Mouse (Mus musculus): ENCODE measurements around the gene 1110017D15Rik. TPM values are rescaled to one million over a fixed set of nuclear protein-coding genes. Genes with fewer than 3 reads are reported as not detected.

1110017D15Rik gene
- polyA plus RNA-seq, 1 experiment, result 0.15 TPM

DNA sequence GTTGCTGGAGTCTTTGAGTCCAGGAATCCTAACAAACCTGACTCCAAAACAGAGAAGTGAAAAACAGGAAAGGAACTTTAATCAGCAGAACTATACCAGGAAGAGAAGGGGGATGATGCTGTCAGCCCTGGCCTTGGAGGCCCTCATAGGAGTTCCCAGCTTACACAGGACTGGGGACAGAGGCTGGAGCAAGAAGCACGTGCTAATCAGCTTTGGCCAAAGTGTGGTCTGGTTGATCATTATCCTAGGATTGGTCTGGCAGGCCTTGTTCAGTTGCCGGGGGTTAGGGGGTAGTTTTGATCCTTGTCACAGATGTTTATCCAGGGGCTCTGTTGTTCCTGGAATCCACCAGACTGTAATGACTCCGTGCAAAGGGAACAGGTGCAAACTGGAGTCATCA lies 22.8 kb downstream of the 1110017D15Rik start:
- Histone ChIP-seq H3K4me1 (ENCODE audit: control insufficient read depth, insufficient read depth, insufficient read length) (peaks cover 10% of the 10 kb centered on the region), H3K27me3 (ENCODE audit: control insufficient read depth, insufficient read depth, low read length) (peaks cover 10% of the 10 kb centered on the region), H3K4me3 (ENCODE audit: extremely low read depth, insufficient read depth, insufficient read length) (no peak overlapping the region), H3K27ac (ENCODE audit: insufficient read depth, low read length) (no peak overlapping the region), H3K36me3 (ENCODE audit: control insufficient read depth, insufficient read depth, low read length) (no peaks in the 10 kb centered on the region)
- TF ChIP-seq POLR2A (IDR thresholded peaks at IDR 0.05; ENCODE audit: low read depth, low read length), result no peak
- TF ChIP-seq CTCF (IDR thresholded peaks at IDR 0.05; ENCODE audit: extremely low read depth, insufficient read depth, insufficient read length, insufficient replicate concordance), result no peak
- WGBS, result 42% methylated on average over 3 of the region's 3 CpGs
- no peak for DNase-seq (ENCODE audit: low read depth in 1 of 2, low spot score in 2 of 2)

GRCm38 (mm10) chr4:41493464-41494116 lies 23.5 kb downstream of the 1110017D15Rik start:
- 84% methylated on average over 3 of the region's 3 CpGs for WGBS
- H3K27me3 ChIP-seq (ENCODE audit: control insufficient read depth, insufficient read depth, low read length), result peaks cover 7% of the 10 kb centered on the region
- no peak for DNase-seq (ENCODE audit: low read depth in 1 of 2, low spot score in 2 of 2)
- H3K27ac ChIP-seq (ENCODE audit: insufficient read depth, low read length), result no peak overlapping the region
- no peak for TF ChIP-seq POLR2A (IDR thresholded peaks at IDR 0.05; ENCODE audit: low read depth, low read length)
- TF ChIP-seq CTCF (IDR thresholded peaks at IDR 0.05; ENCODE audit: extremely low read depth, insufficient read depth, insufficient read length, insufficient replicate concordance), result no peak
- H3K4me1 ChIP-seq (ENCODE audit: control insufficient read depth, insufficient read depth, insufficient read length), result peaks cover 9% of the 10 kb centered on the region
- no peaks in the 10 kb centered on the region for H3K36me3 ChIP-seq (ENCODE audit: control insufficient read depth, insufficient read depth, low read length)
- no peak overlapping the region for H3K4me3 ChIP-seq (ENCODE audit: extremely low read depth, insufficient read depth, insufficient read length)

DNA sequence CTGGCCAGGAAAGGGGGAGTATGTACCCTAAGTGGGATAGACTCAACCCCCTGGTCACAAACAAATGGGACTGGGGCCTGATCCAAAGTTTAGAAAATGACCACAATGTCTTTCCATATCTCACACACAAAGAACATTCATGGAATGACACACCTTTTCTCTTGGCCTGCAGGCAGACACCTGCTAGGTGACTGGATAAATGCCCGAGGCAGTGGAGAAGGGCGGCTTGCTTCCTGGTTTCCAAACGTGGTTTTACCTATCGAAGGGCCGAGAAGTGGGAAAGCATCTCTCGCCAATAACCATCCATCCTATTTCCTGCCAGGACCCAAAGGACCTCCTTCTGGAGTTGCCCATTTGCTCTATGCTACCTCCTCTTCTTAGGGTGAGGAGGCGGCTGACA lies 24.2 kb downstream of the 1110017D15Rik start:
- no peak for TF ChIP-seq CTCF (IDR thresholded peaks at IDR 0.05; ENCODE audit: extremely low read depth, insufficient read depth, insufficient read length, insufficient replicate concordance)
- no peak for TF ChIP-seq POLR2A (IDR thresholded peaks at IDR 0.05; ENCODE audit: low read depth, low read length)
- H3K27ac ChIP-seq (ENCODE audit: insufficient read depth, low read length), result no peak overlapping the region
- no peak for DNase-seq (ENCODE audit: low read depth in 1 of 2, low spot score in 2 of 2)
- H3K36me3 ChIP-seq (ENCODE audit: control insufficient read depth, insufficient read depth, low read length), result no peaks in the 10 kb centered on the region
- 84% methylated on average over 7 of the region's 7 CpGs for WGBS
- H3K27me3 ChIP-seq (ENCODE audit: control insufficient read depth, insufficient read depth, low read length), result peaks cover 3% of the 10 kb centered on the region; the same call in 1 of the 2 replicates
- peaks cover 4% of the 10 kb centered on the region; the same call in 1 of the 2 replicates for H3K4me1 ChIP-seq (ENCODE audit: control insufficient read depth, insufficient read depth, insufficient read length)
- H3K4me3 ChIP-seq (ENCODE audit: extremely low read depth, insufficient read depth, insufficient read length), result no peak overlapping the region

GRCm38 (mm10) chr4:41481601-41482017 lies 35.5 kb downstream of the 1110017D15Rik start:
- no peaks in the 10 kb centered on the region for H3K36me3 ChIP-seq (ENCODE audit: control insufficient read depth, insufficient read depth, low read length)
- no peak for TF ChIP-seq CTCF (IDR thresholded peaks at IDR 0.05; ENCODE audit: extremely low read depth, insufficient read depth, insufficient read length, insufficient replicate concordance)
- no peak for TF ChIP-seq POLR2A (IDR thresholded peaks at IDR 0.05; ENCODE audit: low read depth, low read length)
- no peaks in the 10 kb centered on the region for H3K27me3 ChIP-seq (ENCODE audit: control insufficient read depth, insufficient read depth, low read length)
- no peak for DNase-seq (ENCODE audit: low read depth in 1 of 2, low spot score in 2 of 2)
- 80% methylated on average over 6 of the region's 6 CpGs for WGBS
- H3K4me3 ChIP-seq (ENCODE audit: extremely low read depth, insufficient read depth, insufficient read length), result no peak overlapping the region
- no peaks in the 10 kb centered on the region for H3K4me1 ChIP-seq (ENCODE audit: control insufficient read depth, insufficient read depth, insufficient read length)
- H3K27ac ChIP-seq (ENCODE audit: insufficient read depth, low read length), result no peak overlapping the region

DNA sequence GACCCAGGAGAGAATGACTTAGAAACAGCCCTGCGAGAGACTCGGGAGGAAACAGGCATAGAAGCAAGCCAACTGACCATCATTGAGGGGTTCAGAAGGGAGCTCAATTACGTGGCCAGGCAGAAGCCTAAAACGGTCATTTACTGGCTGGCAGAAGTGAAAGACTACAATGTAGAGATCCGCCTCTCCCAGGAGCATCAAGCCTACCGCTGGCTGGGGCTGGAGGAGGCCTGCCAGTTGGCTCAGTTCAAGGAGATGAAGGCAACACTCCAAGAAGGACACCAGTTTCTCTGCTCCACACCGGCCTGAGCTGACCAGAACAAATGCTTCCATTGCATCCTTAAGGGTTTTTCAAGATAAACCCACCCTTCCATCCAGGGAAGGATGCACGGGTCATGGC lies 36.9 kb downstream of the 1110017D15Rik start:
- DNase-seq (ENCODE audit: low read depth in 1 of 2, low spot score in 2 of 2), result no peak
- no peaks in the 10 kb centered on the region for H3K4me1 ChIP-seq (ENCODE audit: control insufficient read depth, insufficient read depth, insufficient read length)
- H3K27me3 ChIP-seq (ENCODE audit: control insufficient read depth, insufficient read depth, low read length), result no peaks in the 10 kb centered on the region
- 85% methylated on average over 8 of the region's 8 CpGs for WGBS
- no peak overlapping the region for H3K27ac ChIP-seq (ENCODE audit: insufficient read depth, low read length)
- no peak for TF ChIP-seq POLR2A (IDR thresholded peaks at IDR 0.05; ENCODE audit: low read depth, low read length)
- no peak for TF ChIP-seq CTCF (IDR thresholded peaks at IDR 0.05; ENCODE audit: extremely low read depth, insufficient read depth, insufficient read length, insufficient replicate concordance)
- H3K36me3 ChIP-seq (ENCODE audit: control insufficient read depth, insufficient read depth, low read length), result no peaks in the 10 kb centered on the region
- H3K4me3 ChIP-seq (ENCODE audit: extremely low read depth, insufficient read depth, insufficient read length), result no peak overlapping the region

DNA sequence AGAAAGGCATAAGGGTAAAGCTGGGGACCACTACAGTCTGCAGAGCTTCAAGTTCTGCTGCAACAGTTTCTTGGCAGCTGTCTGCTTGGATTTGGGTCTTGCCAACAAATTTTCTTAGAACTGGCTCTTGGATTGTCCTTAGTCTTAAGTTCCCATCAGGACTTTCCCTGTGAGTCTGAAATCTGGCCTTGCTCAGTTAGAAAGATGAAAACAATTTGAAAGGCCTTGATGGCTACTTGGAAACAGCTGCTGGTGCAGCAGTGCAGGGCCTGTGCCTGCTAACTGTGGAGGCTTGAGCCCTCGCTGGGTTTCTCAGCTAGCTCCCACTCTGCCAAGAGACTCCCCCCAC lies 37.7 kb downstream of the 1110017D15Rik start:
- Histone ChIP-seq H3K27me3 (ENCODE audit: control insufficient read depth, insufficient read depth, low read length) (no peaks in the 10 kb centered on the region), H3K4me3 (ENCODE audit: extremely low read depth, insufficient read depth, insufficient read length) (no peak overlapping the region), H3K36me3 (ENCODE audit: control insufficient read depth, insufficient read depth, low read length) (no peaks in the 10 kb centered on the region), H3K4me1 (ENCODE audit: control insufficient read depth, insufficient read depth, insufficient read length) (no peaks in the 10 kb centered on the region), H3K27ac (ENCODE audit: insufficient read depth, low read length) (no peak overlapping the region; the same call in 1 of the 2 replicates)
- 90% methylated on average over 1 of the region's 1 CpGs for WGBS
- TF ChIP-seq CTCF (IDR thresholded peaks at IDR 0.05; ENCODE audit: extremely low read depth, insufficient read depth, insufficient read length, insufficient replicate concordance) (no peak), POLR2A (IDR thresholded peaks at IDR 0.05; ENCODE audit: low read depth, low read length) (no peak)
- DNase-seq (ENCODE audit: low read depth in 1 of 2, low spot score in 2 of 2), result no peak

DNA sequence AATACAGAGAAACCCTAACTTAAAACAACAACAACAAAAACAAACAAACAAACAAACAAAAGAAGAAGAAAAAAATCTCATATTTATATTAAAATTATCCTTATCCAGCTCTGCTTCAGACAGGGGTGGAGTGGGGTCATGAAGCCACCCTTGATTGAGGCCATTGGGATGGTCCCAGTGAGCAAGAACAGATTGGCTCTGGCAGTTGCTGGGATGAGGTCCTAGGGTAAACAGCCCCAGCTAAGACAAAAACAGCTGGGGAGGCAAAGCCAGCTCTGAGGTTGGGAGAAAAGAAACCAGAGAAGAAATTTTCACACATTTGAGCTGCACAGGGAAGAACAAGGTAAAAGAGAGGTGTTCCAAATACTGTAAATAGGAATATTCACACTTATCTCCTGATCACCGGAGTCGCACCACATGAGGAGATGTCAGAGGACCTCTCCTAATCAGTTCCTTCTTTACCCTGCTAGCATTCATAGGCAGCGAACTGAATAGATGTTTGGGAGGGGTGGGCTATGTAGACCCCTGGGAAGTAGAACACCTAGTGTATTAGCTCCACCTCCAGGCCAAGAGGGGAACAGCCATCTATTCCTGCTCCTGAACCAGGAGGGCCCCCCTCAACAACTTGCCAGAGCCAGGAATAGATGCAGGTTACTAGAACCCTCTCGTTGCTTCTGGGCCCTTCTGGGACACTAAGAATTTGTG lies 38.2 kb downstream of the 1110017D15Rik start:
- DNase-seq (ENCODE audit: low read depth in 1 of 2, low spot score in 2 of 2), result no peak
- no peaks in the 10 kb centered on the region for H3K27me3 ChIP-seq (ENCODE audit: control insufficient read depth, insufficient read depth, low read length)
- no peak overlapping the region for H3K27ac ChIP-seq (ENCODE audit: insufficient read depth, low read length)
- TF ChIP-seq POLR2A (IDR thresholded peaks at IDR 0.05; ENCODE audit: low read depth, low read length) (no peak), CTCF (IDR thresholded peaks at IDR 0.05; ENCODE audit: extremely low read depth, insufficient read depth, insufficient read length, insufficient replicate concordance) (no peak)
- no peaks in the 10 kb centered on the region for H3K4me1 ChIP-seq (ENCODE audit: control insufficient read depth, insufficient read depth, insufficient read length)
- H3K36me3 ChIP-seq (ENCODE audit: control insufficient read depth, insufficient read depth, low read length), result no peaks in the 10 kb centered on the region
- 78% methylated on average over 4 of the region's 4 CpGs for WGBS
- H3K4me3 ChIP-seq (ENCODE audit: extremely low read depth, insufficient read depth, insufficient read length), result no peak overlapping the region

Measured in spleen, adult 2 months (tissue).